Mouse (Mus musculus) cerebellum, postnatal 14 days (tissue): ENCODE measurements around the gene Snx29.

ENCODE experiments used
- DNase-seq, 2 experiments: peaks; one replicate each; pipeline ENCODE4 v3.0.0; 2021; ENCODE audit warnings: mixed read lengths in 2 of 2

Snx29 gene

DNA sequence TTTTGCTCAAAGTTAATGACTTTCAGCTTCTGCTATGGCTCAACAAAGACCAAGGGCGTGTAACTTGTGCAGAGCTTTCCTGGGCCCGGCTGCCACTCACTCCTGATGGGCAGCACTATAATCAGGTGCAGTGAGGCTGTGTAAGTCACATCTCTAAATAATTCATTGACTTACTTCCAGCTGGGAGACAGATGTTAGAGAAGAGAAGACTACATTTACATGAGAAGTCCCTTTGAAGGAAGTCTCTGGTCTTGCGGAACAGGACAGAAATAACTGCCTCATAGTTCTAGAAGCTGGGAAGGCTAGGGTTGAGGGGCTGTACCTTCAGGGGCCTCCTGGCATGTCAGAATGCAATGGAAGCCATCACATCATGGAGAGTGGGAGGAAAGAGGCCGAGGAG lies 127.9 kb downstream of the Snx29 start:
- no peak for DNase-seq

DNA sequence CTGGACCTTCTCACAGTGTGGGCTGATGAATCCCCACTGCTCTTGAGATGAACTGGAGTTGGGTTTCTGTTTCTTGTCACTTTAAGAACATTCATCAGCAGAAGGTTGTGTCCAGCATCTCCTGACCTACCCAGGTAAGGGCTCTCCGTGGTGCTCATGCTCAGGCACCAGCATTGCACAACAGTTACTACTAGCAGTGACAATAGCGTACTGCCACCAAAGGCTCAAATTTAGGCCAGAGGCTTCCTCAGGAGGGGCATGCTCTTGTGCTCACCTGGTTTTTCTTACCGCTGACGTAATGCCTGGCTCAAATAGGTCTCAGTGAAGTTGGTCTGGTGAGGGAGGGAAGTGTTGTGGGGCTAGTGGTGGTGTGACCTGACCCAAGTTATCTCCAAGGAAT lies 132.2 kb downstream of the Snx29 start:
- DNase-seq = no peak

DNA sequence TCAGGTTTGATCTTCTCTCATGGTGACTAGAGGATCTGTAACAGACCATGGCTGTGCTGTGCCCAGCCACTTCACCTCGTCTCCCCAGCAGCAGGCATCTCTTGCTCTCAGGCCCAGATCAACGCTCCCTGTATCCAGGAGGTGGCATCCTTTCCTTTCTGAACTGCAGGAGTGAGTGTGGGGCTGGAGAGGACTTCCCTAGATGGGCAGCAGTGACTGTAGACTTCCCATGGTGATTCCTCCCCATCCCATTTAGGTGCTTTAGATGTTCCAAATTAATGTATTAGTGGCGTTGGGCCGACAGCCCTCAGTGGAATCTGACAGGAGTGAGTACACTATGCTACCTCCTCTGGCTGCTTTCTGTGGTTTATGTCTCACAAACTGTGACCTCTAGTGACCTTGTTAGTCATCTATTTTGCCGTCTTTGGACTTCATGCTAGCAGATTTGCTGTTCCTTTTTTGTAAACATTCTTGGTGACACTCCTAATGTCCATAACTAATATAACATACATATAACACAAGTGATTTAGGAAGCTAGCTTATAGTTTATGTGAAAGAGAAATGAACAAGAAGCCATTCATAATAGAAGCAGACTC lies 132.9 kb downstream of the Snx29 start:
- DNase-seq = peak in 1 of 2 experiments; percentile 33

DNA sequence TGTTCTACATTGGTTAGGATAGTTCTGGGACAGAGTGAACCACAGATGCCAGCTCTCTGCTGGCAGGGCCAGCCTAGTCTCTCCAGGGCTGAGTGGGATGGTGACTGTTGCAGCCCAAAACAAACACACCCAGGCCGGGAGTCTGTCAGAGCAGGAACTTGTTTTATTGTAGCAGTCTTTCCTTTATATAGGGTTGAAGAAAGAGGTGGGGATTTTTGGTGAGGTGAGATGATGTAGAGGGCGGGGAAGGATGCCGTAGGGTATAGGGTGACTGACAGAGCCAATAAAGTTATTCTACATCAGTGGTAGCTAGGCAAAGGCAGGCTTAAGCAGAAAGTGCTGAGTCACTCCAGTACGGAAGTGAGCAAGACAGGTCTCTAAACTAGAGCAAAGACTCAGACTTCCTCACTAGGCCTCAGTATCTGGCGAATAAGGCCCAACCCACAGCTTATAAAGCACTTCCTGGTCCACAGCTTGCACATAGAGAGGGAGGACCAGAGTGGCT lies 133.5 kb downstream of the Snx29 start:
- DNase-seq = no peak

GRCm38 (mm10) chr16:11457136-11457535 lies 134.4 kb downstream of the Snx29 start:
- no peak for DNase-seq

- DNase-seq = no peak
Measured at GRCm38 (mm10) chr16:11457609-11458350, 135.1 kb downstream of the Snx29 start.

DNA sequence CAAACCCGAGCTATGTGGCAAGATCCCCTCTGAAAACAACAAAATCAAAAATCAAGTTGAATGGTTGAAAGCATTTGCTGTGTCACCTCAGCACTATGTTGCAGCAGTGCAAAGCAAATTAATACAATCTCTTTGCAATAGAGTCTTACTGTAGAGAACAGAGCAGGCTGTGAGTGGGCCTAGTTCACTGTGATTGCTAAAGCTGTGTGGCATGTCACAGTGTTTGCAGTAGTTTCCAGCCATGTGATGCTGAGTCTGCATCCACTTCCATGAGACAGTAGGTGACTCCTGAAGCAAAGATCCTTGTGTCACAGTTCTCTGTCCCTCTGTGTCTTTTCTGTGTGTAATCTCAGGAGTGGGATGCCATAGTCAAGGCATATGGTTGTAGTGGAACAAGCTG lies 137.5 kb downstream of the Snx29 start:
- no peak for DNase-seq

- DNase-seq = peak; percentile 43 to 61
Measured at GRCm38 (mm10) chr16:11461612-11462011, 138.9 kb downstream of the Snx29 start.

GRCm38 (mm10) chr16:11468533-11469179 lies 145.9 kb downstream of the Snx29 start:
- peak; percentile 93 to 94 for DNase-seq

GRCm38 (mm10) chr16:11469491-11469890 lies 146.8 kb downstream of the Snx29 start:
- DNase-seq = peak; percentile 36 to 58

GRCm38 (mm10) chr16:11471246-11471645 lies 148.5 kb downstream of the Snx29 start:
- DNase-seq = peak; percentile 55 to 62

DNA sequence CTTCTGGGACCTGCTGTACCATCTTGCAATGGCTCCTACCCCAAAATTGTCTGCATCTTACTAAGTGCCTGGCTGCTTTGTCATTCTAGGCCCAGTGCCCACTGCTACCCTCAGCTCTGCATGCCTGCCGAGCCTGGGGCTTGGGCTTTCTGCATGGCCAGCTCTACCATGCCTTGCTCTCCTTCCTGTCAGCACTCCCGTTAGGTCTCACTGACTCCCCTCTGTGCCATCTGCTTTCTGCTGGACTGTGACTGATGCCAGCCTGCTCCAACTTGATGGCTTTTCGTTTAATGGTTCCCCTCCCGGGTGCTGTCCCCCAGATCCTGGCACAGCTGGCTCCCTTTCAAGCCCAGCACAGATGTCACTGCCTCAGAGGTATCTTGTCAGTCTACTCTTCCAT lies 150.1 kb downstream of the Snx29 start:
- peak; percentile 86 to 91 for DNase-seq

- peak in 1 of 2 experiments; percentile 39 for DNase-seq
Measured at GRCm38 (mm10) chr16:11473474-11473873, 150.8 kb downstream of the Snx29 start.

DNA sequence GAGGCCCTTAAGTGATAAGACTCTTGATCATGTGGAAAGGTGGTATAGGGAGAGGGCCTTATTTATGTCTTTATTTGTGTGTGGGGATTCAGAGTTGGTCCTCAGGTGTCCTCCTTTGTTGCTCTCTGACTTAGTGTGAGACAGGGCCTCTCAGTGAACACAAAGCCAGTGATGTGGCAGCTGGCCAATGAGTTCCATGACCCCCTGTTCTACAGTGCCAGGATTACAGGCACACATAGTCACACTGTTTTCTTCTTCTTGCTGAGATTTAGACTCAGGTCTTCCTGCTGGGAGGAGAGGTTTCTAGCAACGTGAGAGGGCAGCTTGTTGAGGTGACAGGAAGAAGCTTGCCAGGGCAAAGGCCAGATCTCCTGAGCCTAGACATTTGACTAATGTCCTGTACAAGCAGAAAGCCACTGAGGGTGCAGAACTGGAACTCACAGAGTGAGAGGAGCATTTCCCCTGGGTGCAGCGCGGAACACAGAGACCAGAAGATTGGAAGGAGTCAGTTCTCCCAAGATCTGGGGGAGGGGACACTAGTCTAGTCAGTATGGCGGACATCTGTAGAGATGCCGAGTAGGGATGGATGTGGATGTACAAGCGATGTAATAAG lies 151.3 kb downstream of the Snx29 start:
- peak; percentile 38 to 41 for DNase-seq

DNA sequence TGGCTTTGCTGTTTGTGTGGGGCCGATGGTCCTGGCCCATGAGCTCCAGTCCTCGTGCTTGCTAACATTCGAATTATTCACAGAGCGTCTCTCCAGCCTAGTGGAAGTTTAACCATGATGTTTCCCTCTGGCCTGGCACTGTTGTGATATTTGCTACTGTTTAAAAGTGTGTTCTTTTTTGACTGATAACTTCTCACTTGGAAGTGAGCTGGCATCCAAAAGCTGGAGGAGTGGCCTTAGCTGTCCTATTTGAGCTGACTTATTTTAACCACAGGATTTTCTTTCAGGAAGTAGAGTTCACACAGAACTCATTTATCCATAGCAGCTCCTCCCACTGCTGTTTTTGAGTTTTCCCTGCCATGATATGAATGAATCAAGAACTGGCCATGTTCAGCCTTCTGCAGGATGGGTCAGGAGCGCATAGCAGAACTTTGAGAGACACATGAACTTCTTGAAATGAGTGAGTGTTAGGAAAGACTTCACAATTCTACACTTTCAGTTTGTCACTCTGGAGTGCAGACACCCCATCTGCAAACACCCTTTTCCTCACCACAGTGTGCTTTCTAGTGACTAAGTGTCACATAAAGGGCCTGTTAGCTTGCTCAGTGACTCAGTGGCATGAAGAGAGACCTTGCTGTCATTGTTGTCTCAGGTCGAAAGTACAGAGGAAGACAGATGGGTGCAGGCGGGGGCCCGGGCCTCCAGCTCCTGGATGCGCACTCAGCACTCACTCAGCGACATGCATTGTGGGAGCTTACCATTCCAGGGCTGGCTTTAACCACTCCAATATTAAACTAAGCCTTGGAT lies 152.6 kb downstream of the Snx29 start:
- DNase-seq = no peak

DNA sequence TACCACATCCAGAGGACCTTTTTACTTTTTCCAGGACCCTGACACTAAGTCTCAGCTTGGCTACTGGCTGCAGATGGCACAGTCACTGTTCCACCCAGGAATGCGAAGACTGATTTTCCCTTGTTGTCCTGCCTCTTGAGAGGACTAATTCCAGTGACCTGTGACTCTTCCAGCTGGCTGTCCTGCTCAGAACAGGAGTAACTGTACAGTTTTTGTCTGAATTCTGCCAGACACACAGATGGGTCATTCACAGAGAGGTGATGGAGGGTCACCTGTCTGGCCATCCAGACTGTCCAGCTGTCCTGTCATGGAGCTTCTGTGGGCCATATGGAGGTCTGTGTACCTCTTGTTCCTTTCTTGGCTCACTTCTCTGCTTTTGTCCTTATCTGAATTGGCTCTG lies 153.6 kb downstream of the Snx29 start:
- DNase-seq = peak in 1 of 2 experiments; percentile 31

- peak in 1 of 2 experiments; percentile 41 for DNase-seq
Measured at GRCm38 (mm10) chr16:11476968-11477367, 154.3 kb downstream of the Snx29 start.

GRCm38 (mm10) chr16:11477591-11477990 lies 154.9 kb downstream of the Snx29 start:
- peak; percentile 52 to 55 for DNase-seq

- DNase-seq = no peak
Measured at GRCm38 (mm10) chr16:11479605-11480004, 156.9 kb downstream of the Snx29 start.

GRCm38 (mm10) chr16:11482189-11482588 lies 159.5 kb downstream of the Snx29 start:
- peak in 1 of 2 experiments; percentile 24 for DNase-seq

GRCm38 (mm10) chr16:11494895-11495294 lies 172.2 kb downstream of the Snx29 start:
- DNase-seq = peak in 1 of 2 experiments; percentile 25

DNA sequence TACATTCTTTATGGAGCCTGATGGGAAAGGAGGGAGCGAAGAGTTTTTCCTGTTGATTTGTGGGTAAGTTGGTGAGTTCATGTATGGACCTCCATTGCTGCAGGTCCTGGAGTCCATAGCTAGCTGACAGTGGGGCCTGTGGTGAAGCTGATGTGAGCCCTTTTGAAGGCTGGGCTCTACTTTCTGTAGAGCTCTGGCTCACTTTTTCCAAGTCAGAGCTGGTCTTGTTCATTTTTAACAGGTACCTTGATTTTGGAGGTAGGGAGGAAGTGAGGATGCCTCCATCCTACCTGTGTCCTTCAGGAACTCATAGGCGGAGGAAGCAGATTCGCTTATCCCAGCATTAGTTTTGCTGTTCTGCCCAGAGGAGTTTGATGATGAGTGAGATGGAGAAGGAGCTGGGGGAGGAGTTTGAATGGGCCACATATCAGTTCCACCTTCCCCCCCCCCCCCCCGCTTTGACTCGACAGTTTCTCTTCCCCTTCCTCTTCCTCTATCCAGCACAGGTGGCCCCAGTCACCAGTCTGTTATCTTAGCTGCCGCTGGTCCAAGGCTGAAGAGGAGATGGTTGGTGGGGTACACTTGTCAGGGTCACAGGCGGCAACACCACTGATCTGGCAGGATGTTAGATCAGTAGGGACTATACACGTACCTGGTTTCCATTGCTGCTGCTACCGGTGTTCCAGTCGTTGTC lies 173.4 kb downstream of the Snx29 start:
- no peak for DNase-seq
